Mouse (Mus musculus) testis, adult 2 months (tissue): ENCODE results near the gene Nfrkb.

ENCODE experiments used
- CTCF ChIP-seq: fragments of 200-500 bp; IDR thresholded peaks from 2 replicates; pipeline ENCODE4 v1.5.1; 2012; ENCODE audit warnings: low read depth, mild to moderate bottlenecking, inconsistent platforms, low read length, moderate library complexity; ENCODE audit not compliant: control insufficient read depth, insufficient read depth, insufficient replicate concordance
- POLR2A ChIP-seq: fragments of 200-500 bp; IDR thresholded peaks from 2 replicates; pipeline ENCODE4 v1.6.1; 2012; ENCODE audit warnings: low read depth, mild to moderate bottlenecking, inconsistent platforms, low read length, moderate library complexity; ENCODE audit not compliant: control insufficient read depth

DNA sequence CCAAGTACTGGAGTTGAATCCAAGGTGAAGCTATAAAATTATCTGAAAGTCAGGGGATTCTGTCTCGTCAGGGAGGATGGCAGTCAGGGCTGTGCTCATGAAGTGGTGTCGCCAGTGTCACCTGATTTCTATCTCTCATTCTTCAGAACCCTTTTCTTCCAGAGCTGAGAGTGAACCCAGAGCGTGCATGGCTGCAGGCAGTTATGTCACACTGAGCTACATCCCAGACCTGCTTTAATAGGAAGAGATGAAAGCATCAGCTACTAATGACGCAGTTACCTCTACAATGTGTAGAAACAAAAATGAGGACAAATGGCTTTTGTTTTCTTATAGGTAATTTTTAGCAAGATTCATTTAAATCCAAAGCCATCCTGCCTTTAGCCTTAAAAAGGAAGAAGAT is 37.5 kb upstream of the Nfrkb start:
- TF ChIP-seq CTCF (no peak), POLR2A (no peak)
